Mouse (Mus musculus): ENCODE data around the gene Fbxw21. TPM values are rescaled to one million over a fixed set of nuclear protein-coding genes. Genes with fewer than 3 reads are reported as not detected.

Gene Fbxw21
- polyA plus RNA-seq, 1 experiment from 2014 or later, result not detected

Other genes starting within 250 kb of the Fbxw21 start
- gene Tmem89, start 247.4 kb downstream of the Fbxw21 start, polyA plus RNA-seq (2015; fragmentation: Nextera tagmentation; extraction: Ambion mirVana), result not detected in 2 replicates
- 513 and 523 TPM in 2 replicates for gene Uqcrc1, start 225.4 kb downstream of the Fbxw21 start, polyA plus RNA-seq (2015; fragmentation: Nextera tagmentation; extraction: Ambion mirVana)
- 2.1 and 3.5 TPM in 2 replicates for gene Col7a1, start 208.5 kb downstream of the Fbxw21 start, polyA plus RNA-seq (2015; fragmentation: Nextera tagmentation; extraction: Ambion mirVana)
- 0.14 and 0.18 TPM in 2 replicates for gene Ucn2, start 176.0 kb downstream of the Fbxw21 start, polyA plus RNA-seq (2015; fragmentation: Nextera tagmentation; extraction: Ambion mirVana)
- gene Pfkfb4, start 170.3 kb downstream of the Fbxw21 start, polyA plus RNA-seq (2015; fragmentation: Nextera tagmentation; extraction: Ambion mirVana), result 8.7 and 10.6 TPM in 2 replicates
- gene Shisa5, start 123.5 kb downstream of the Fbxw21 start, polyA plus RNA-seq (2015; fragmentation: Nextera tagmentation; extraction: Ambion mirVana), result 81.7 and 95.6 TPM in 2 replicates
- gene Trex1, start 102.3 kb downstream of the Fbxw21 start, polyA plus RNA-seq (2015; fragmentation: Nextera tagmentation; extraction: Ambion mirVana), result 11.1 and 13.8 TPM in 2 replicates
- 26.3 and 27.0 TPM in 2 replicates for gene Atrip, start 87.9 kb downstream of the Fbxw21 start, polyA plus RNA-seq (2015; fragmentation: Nextera tagmentation; extraction: Ambion mirVana)
- 12.9 and 13.6 TPM in 2 replicates for gene Ccdc51, start 79.5 kb downstream of the Fbxw21 start, polyA plus RNA-seq (2015; fragmentation: Nextera tagmentation; extraction: Ambion mirVana)
- 616 and 693 TPM in 2 replicates for gene Tma7, start 79.5 kb downstream of the Fbxw21 start, polyA plus RNA-seq (2015; fragmentation: Nextera tagmentation; extraction: Ambion mirVana)
- 15.2 and 19.4 TPM in 2 replicates for gene Plxnb1, start 66.7 kb downstream of the Fbxw21 start, polyA plus RNA-seq (2015; fragmentation: Nextera tagmentation; extraction: Ambion mirVana)
- gene Fbxw13, start 33.9 kb upstream of the Fbxw21 start, polyA plus RNA-seq (2015; fragmentation: Nextera tagmentation; extraction: Ambion mirVana), result not detected in 2 replicates
- gene Fbxw20, start 72.7 kb upstream of the Fbxw21 start, polyA plus RNA-seq (2015; fragmentation: Nextera tagmentation; extraction: Ambion mirVana), result not detected in 2 replicates
- gene Fbxw14, start 125.6 kb upstream of the Fbxw21 start, polyA plus RNA-seq (2015; fragmentation: Nextera tagmentation; extraction: Ambion mirVana), result not detected in 2 replicates
- gene Fbxw28, start 177.6 kb upstream of the Fbxw21 start, polyA plus RNA-seq (2015; fragmentation: Nextera tagmentation; extraction: Ambion mirVana), result not detected in 2 replicates
- gene Fbxw22, start 242.3 kb upstream of the Fbxw21 start, polyA plus RNA-seq (2015; fragmentation: Nextera tagmentation; extraction: Ambion mirVana), result not detected in 2 replicates

Data from kidney, embryonic 15.5 days (tissue).